Mouse (Mus musculus) spleen, postnatal 14 days (tissue): Measurements from ENCODE around the gene Rnf185.

ENCODE experiments used
- DNase-seq, 2 experiments: peaks; one replicate each; pipeline ENCODE4 v3.0.0; 2021 to 2022; ENCODE audit warnings: low spot score in 2 of 2

Gene Rnf185

DNA sequence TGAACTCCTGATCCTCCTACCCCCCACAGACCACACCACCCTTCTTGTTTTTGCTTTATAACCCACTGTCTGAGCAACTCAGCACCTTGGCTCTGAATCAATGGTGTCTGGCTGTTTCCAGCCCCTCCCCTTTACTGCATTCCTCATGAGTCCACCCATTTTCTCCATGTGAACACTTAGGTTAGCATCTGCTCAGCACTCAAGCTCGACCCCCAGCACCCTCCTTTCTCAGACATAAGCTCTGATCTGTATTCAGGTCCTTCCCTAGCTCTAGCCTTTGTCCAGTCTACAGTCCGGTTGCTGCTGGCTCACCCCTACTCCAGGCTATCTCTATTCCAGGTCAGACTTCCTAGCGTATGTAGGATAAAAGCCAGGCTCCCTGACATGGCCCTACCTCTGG lies 56.1 kb downstream of the Rnf185 start:
- no peak for DNase-seq

GRCm38 (mm10) chr11:3394520-3394919 lies 57.6 kb downstream of the Rnf185 start:
- no peak for DNase-seq

DNA sequence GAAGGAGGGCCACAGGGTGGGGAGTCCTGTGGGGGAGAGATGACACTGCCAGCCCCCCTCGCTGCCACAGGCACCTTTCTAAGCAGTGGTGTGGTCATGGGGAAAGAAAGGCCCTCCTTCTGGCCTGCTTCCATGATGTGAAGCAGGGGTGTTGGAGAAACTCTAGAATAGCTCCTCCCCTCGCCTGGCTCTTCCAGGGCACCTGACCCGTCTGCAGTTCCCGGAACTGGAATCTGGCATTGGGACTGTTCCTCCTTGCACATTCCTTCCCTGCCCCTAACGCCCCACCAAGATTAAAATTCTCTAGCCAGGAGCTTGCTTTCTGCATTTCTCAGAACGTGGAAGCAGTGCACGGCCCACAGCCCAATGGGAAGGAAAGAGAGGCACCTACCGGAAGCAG lies 59.6 kb downstream of the Rnf185 start:
- DNase-seq = no peak

GRCm38 (mm10) chr11:3390789-3391188 lies 61.4 kb downstream of the Rnf185 start:
- no peak for DNase-seq

DNA sequence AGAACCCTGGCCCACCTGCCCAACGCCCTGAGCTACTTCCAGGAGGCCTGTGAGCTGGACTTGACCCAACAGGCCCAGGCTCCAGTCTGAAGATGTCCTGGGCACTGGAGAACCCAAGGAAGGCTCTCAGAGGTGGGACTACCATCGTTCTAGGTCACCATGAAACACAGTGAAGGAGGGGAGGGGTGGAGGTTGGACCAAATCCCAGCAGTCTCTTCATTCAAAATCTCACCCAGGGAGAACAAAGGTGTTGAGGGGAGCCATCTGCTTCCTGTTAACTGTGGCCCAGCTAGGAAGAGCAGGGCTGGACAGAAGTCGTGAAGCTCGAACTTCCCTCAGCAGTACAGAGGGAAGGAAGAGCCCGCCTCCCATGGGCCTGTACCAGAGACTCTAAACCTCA lies 62.2 kb downstream of the Rnf185 start:
- DNase-seq = no peak

DNA sequence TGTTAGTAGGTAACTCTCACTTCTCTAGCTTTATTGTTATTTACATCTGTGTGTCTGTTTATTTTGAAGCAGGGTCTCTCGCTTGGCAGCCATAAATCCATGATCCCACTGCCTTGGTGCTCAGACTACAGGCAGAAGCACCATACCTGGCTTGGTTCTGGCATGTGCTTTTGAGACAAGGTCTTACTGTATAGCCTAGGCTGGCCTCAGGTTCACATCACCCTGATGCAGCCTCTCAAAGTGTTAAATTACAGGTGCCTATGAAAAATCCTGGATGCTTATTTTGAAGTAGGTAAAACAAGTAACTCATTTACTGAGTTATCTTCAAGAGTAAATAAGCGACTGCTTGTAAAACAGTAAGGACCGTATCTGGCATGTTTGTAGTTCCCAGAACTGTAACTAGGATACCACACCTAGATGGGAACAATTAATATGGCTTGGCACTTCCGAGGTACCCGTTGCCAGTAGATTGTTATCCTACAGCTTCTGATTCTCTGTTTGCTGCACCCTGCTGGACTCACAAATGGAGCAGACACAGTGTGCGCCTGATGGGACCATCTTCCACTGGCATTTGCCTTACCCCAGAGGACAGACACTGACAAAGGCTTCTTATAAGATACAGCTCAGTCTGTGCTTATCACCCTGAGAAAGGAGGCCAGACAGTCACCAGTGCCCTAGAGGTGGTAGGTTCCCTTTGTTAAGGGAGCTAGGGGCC lies 64.5 kb downstream of the Rnf185 start:
- DNase-seq = no peak

DNA sequence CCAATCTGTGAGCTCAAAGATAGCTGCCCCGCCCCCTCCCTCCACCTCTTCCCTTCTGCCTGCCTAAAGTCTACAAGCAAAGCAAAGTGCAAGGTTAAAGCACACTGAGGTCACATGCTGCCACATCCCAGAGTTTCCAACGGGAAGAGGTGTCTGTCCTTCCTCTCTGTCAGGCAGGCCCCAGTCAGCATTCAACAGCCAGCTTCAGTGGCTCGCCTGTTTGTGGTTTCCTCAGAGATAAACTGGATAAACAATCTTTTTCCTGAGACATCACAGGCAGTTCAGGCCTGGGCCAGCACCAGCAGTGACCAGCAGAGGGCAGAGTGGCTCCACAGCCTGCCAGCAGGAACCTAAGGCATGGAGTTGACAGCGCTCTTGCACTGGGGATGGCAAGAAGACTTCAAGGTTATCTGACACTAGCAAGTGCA lies 65.2 kb downstream of the Rnf185 start:
- peak; percentile 65 to 78 for DNase-seq

- no peak for DNase-seq
These were observed 69.3 kb downstream of the Rnf185 start for GRCm38 (mm10) chr11:3382602-3383594.

- no peak for DNase-seq
These were observed 70.9 kb downstream of the Rnf185 start for GRCm38 (mm10) chr11:3381148-3381814.

DNA sequence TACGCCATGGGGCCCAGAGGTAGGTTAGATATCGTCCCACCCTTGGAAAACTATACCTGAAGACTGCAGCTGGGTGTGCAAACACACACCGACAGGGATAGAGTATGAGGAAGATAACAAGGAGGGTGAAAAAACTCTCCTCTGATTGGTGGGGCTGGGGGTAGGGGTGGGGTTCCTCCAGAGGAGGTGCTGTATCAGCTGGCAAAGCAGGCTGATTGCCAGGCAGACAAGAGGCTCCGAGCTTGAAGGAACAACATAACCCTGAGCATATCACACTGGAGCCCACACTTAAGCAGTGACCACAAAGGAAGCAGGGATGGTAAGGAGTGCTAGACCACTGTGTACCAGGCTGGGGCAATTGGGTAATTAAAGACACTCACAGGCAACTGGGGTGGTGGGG lies 72.7 kb downstream of the Rnf185 start:
- no peak for DNase-seq

DNA sequence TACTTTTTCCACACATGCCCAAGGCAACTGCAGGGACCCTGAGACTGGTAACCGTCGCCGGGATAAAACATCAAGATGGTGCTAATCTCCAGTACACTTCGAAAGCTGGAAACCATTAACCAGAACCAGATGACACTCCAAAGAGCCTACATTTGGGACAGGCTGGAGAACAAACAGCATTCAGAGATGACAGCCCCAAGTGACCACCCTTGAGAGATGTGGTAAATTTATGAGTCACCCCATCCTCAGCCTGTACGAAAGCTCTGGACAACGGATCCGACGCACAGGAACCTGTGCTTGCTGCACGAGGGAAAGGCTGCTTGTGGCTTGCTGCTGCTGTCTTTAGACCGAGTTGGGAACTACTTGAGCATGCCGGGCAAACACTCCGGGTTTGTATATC lies 77.4 kb downstream of the Rnf185 start:
- no peak for DNase-seq

DNA sequence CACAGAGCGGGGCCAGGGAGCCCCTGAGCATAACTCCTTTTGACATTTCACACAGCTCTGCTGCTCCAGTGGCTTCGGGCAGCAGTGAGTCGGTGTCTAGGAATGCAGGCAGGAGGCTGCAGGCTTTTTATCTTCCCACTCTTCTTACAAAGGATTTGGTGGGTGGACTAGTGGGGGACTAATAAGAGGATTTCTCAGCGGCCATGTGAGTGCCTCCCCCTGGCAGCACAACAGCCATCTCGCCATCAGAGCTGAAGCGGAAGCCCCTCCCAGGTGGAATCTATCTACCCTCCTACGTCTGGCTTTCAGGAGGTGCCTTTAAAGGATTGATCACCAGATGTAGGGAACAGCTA lies 77.9 kb downstream of the Rnf185 start:
- no peak for DNase-seq

GRCm38 (mm10) chr11:3373591-3374292 lies 78.4 kb downstream of the Rnf185 start:
- no peak for DNase-seq

GRCm38 (mm10) chr11:3371599-3372295 lies 80.4 kb downstream of the Rnf185 start:
- no peak for DNase-seq

DNA sequence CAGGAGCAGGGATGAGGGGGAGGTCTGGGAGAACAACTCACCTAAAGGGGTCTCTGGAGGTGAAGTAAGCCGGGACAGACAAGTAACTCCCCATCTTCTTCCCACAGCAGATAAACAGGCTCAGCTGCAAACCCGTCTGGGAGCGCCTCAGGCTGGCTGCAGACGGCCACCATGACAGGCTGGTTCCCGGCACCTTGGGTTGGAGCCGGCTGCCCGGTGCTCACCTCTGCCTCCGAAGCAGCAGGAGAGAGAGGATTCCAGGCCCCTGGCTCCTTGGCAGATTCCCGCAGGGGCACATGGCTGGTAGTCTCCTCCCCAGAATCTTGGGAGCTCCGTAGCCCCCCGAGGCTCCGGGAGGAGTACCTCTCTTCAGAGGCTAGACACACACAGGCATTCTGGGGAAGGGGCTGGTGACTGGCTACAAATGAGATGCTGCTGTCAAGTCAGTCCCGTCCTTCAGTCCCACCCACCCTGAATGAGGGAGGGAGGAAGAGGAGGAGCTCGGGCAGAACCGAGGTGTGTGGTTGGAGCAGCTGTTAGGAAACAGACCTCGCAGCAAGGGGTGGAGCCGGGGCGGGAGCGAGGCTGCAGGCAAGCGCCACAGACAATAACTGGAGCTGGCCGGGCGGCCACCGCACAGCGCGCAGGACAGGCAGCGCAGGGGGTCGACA lies 81.1 kb downstream of the Rnf185 start:
- peak; percentile 17 to 33 for DNase-seq

GRCm38 (mm10) chr11:3370162-3370561 lies 82.0 kb downstream of the Rnf185 start:
- no peak for DNase-seq

GRCm38 (mm10) chr11:3369449-3369848 lies 82.7 kb downstream of the Rnf185 start:
- no peak for DNase-seq

DNA sequence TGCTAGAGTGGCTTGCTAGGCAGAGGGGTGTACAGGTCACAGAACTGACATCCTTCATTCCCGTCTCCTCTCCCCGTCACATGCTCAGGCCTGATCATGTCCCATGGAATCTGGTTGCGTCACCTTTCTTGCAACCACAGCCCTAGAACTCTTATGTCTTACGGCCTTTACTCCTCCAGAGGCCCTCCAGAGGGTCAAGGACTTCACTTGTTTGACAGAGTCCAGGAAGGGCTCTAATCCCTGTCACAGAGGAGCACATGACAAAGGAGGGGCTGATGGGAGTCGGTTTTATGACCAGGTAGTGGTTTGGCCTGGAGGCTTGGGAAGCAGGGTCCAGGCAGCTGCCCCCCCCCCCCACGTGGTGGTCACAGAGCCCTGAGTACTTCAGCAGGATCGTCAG lies 83.2 kb downstream of the Rnf185 start:
- no peak for DNase-seq

- no peak for DNase-seq
These were observed 85.8 kb downstream of the Rnf185 start for GRCm38 (mm10) chr11:3366411-3366810.
